Mouse (Mus musculus): ENCODE measurements around the gene 1700016D06Rik. TPM values are rescaled to one million over a fixed set of nuclear protein-coding genes. Genes with fewer than 3 reads are reported as not detected.

The 1700016D06Rik gene
- polyA plus RNA-seq, 1 experiment from 2014 or later, result 0.32 TPM

- H3K4me3 ChIP-seq (replicated peaks; ENCODE audit: low read length), result peak overlapping the region; percentile 65
- H3K9me3 ChIP-seq (ENCODE audit: control insufficient read depth, low read length), result no peaks in the 10 kb centered on the region
- peak overlapping the region; percentile 70 for H3K4me2 ChIP-seq (ENCODE audit: low read length)
- H3K27ac ChIP-seq (ENCODE audit: low read length), result peak overlapping the region; percentile 100
- no peaks in the 10 kb centered on the region for H3K36me3 ChIP-seq (ENCODE audit: control insufficient read depth, insufficient read depth)
- 0 out of 2 replicates have a peak, but pooled peaks cover 5% of the 10 kb centered on the region for H3K27me3 ChIP-seq (replicated peaks; ENCODE audit: control insufficient read depth, insufficient read depth, low read length)
- under 1% methylated on average over 58 of the region's 61 CpGs for WGBS
- peak; percentile 19; the same call in 1 of the 2 replicates for ATAC-seq
- H3K9ac ChIP-seq (replicated peaks; ENCODE audit: low read depth, low read length), result peak overlapping the region; percentile 93
- H3K4me1 ChIP-seq (replicated peaks; ENCODE audit: control insufficient read depth, insufficient read depth, low read length), result peaks cover 34% of the 10 kb centered on the region
Observed at GRCm38 (mm10) chr8:11728482-11729295, 27.8 kb upstream of the 1700016D06Rik start.

- Histone ChIP-seq H3K4me2 (ENCODE audit: low read length) (peak within 1 kb of the TSS; percentile 70), H3K27me3 (replicated peaks; ENCODE audit: control insufficient read depth, insufficient read depth, low read length) (0 out of 2 replicates have a peak, but pooled peaks cover 5% of the 10 kb centered on the region), H3K4me3 (replicated peaks; ENCODE audit: low read length) (peak within 1 kb of the TSS; percentile 65), H3K27ac (ENCODE audit: low read length) (peak within 1 kb of the TSS; percentile 100), H3K9ac (replicated peaks; ENCODE audit: low read depth, low read length) (peak within 1 kb of the TSS; percentile 93), H3K4me1 (replicated peaks; ENCODE audit: control insufficient read depth, insufficient read depth, low read length) (peaks cover 31% of the 10 kb centered on the region), H3K36me3 (ENCODE audit: control insufficient read depth, insufficient read depth) (no peaks in the 10 kb centered on the region), H3K9me3 (ENCODE audit: control insufficient read depth, low read length) (no peaks in the 10 kb centered on the region)
- peak; percentile 91 for ATAC-seq
- WGBS, result under 1% methylated on average over 102 of the region's 127 CpGs
Observed at GRCm38 (mm10) chr8:11727651-11728481, 27.0 kb upstream of the 1700016D06Rik start, which contains the start of gene Arhgef7. TSS of gene Arhgef7 (plus strand) at chr8:11727721.

- ATAC-seq, result peak; percentile 41
- WGBS, result 0% methylated on average over 22 of the region's 22 CpGs
- H3K27ac ChIP-seq (ENCODE audit: low read length), result peak overlapping the region; percentile 100
- peaks cover 31% of the 10 kb centered on the region for H3K4me1 ChIP-seq (replicated peaks; ENCODE audit: control insufficient read depth, insufficient read depth, low read length)
- peak overlapping the region; percentile 93 for H3K9ac ChIP-seq (replicated peaks; ENCODE audit: low read depth, low read length)
- H3K36me3 ChIP-seq (ENCODE audit: control insufficient read depth, insufficient read depth), result no peaks in the 10 kb centered on the region
- H3K27me3 ChIP-seq (replicated peaks; ENCODE audit: control insufficient read depth, insufficient read depth, low read length), result 0 out of 2 replicates have a peak, but pooled peaks cover 5% of the 10 kb centered on the region
- peak overlapping the region; percentile 70 for H3K4me2 ChIP-seq (ENCODE audit: low read length)
- peak overlapping the region; percentile 65 for H3K4me3 ChIP-seq (replicated peaks; ENCODE audit: low read length)
- H3K9me3 ChIP-seq (ENCODE audit: control insufficient read depth, low read length), result no peaks in the 10 kb centered on the region
Observed at GRCm38 (mm10) chr8:11727273-11727650, 26.4 kb upstream of the 1700016D06Rik start.

GRCm38 (mm10) chr8:11717194-11717593, 16.3 kb upstream of the 1700016D06Rik start:
- Histone ChIP-seq H3K27ac (ENCODE audit: low read length) (no peak overlapping the region), H3K36me3 (ENCODE audit: control insufficient read depth, insufficient read depth) (no peaks in the 10 kb centered on the region), H3K4me3 (replicated peaks; ENCODE audit: low read length) (no peak overlapping the region), H3K4me2 (ENCODE audit: low read length) (no peak overlapping the region), H3K4me1 (replicated peaks; ENCODE audit: control insufficient read depth, insufficient read depth, low read length) (no peaks in the 10 kb centered on the region), H3K9me3 (ENCODE audit: control insufficient read depth, low read length) (no peaks in the 10 kb centered on the region), H3K27me3 (replicated peaks; ENCODE audit: control insufficient read depth, insufficient read depth, low read length) (no peaks in the 10 kb centered on the region; the same call in 1 of the 2 replicates), H3K9ac (replicated peaks; ENCODE audit: low read depth, low read length) (no peak overlapping the region)
- no peak for ATAC-seq
- 81% methylated on average over 4 of the region's 4 CpGs for WGBS

GRCm38 (mm10) chr8:11712244-11712643, 11.4 kb upstream of the 1700016D06Rik start:
- no peak for ATAC-seq
- no peak overlapping the region for H3K4me3 ChIP-seq (replicated peaks; ENCODE audit: low read length)
- 87% methylated on average over 6 of the region's 6 CpGs for WGBS

GRCm38 (mm10) chr8:11710415-11710814, 9.6 kb upstream of the 1700016D06Rik start:
- Histone ChIP-seq H3K4me2 (ENCODE audit: low read length) (no peak overlapping the region), H3K4me3 (replicated peaks; ENCODE audit: low read length) (no peak overlapping the region), H3K4me1 (replicated peaks; ENCODE audit: control insufficient read depth, insufficient read depth, low read length) (no peaks in the 10 kb centered on the region), H3K9ac (replicated peaks; ENCODE audit: low read depth, low read length) (no peak overlapping the region), H3K27me3 (replicated peaks; ENCODE audit: control insufficient read depth, insufficient read depth, low read length) (no peaks in the 10 kb centered on the region), H3K9me3 (ENCODE audit: control insufficient read depth, low read length) (no peaks in the 10 kb centered on the region), H3K27ac (ENCODE audit: low read length) (no peak overlapping the region), H3K36me3 (ENCODE audit: control insufficient read depth, insufficient read depth) (no peaks in the 10 kb centered on the region)
- no peak for ATAC-seq
- 42% methylated on average over 5 of the region's 5 CpGs for WGBS

More at GRCm38 (mm10) chr8:11712244-11712643, 11.4 kb upstream of the 1700016D06Rik start:
- H3K27me3 ChIP-seq (replicated peaks; ENCODE audit: control insufficient read depth, insufficient read depth, low read length), result no peaks in the 10 kb centered on the region
- no peak overlapping the region for H3K9ac ChIP-seq (replicated peaks; ENCODE audit: low read depth, low read length)
- no peaks in the 10 kb centered on the region for H3K36me3 ChIP-seq (ENCODE audit: control insufficient read depth, insufficient read depth)
- H3K27ac ChIP-seq (ENCODE audit: low read length), result no peak overlapping the region
- no peak overlapping the region for H3K4me2 ChIP-seq (ENCODE audit: low read length)
- H3K9me3 ChIP-seq (ENCODE audit: control insufficient read depth, low read length), result no peaks in the 10 kb centered on the region
- H3K4me1 ChIP-seq (replicated peaks; ENCODE audit: control insufficient read depth, insufficient read depth, low read length), result no peaks in the 10 kb centered on the region

GRCm38 (mm10) chr8:11709542-11709941, 8.7 kb upstream of the 1700016D06Rik start:
- no peak for ATAC-seq
- H3K4me2 ChIP-seq (ENCODE audit: low read length), result no peak overlapping the region
- H3K27ac ChIP-seq (ENCODE audit: low read length), result no peak overlapping the region
- H3K4me1 ChIP-seq (replicated peaks; ENCODE audit: control insufficient read depth, insufficient read depth, low read length), result no peaks in the 10 kb centered on the region
- WGBS, result 91% methylated on average over 3 of the region's 3 CpGs
- no peaks in the 10 kb centered on the region for H3K9me3 ChIP-seq (ENCODE audit: control insufficient read depth, low read length)
- H3K9ac ChIP-seq (replicated peaks; ENCODE audit: low read depth, low read length), result no peak overlapping the region
- no peaks in the 10 kb centered on the region for H3K27me3 ChIP-seq (replicated peaks; ENCODE audit: control insufficient read depth, insufficient read depth, low read length)
- H3K36me3 ChIP-seq (ENCODE audit: control insufficient read depth, insufficient read depth), result no peaks in the 10 kb centered on the region
- no peak overlapping the region for H3K4me3 ChIP-seq (replicated peaks; ENCODE audit: low read length)

- ATAC-seq, result no peak
- H3K4me2 ChIP-seq (ENCODE audit: low read length), result no peak overlapping the region
- no peak overlapping the region for H3K27ac ChIP-seq (ENCODE audit: low read length)
- no peaks in the 10 kb centered on the region for H3K27me3 ChIP-seq (replicated peaks; ENCODE audit: control insufficient read depth, insufficient read depth, low read length)
- H3K4me3 ChIP-seq (replicated peaks; ENCODE audit: low read length), result no peak overlapping the region
- 61% methylated on average over 2 of the region's 2 CpGs for WGBS
- H3K9me3 ChIP-seq (ENCODE audit: control insufficient read depth, low read length), result no peaks in the 10 kb centered on the region
- H3K4me1 ChIP-seq (replicated peaks; ENCODE audit: control insufficient read depth, insufficient read depth, low read length), result no peaks in the 10 kb centered on the region
- H3K9ac ChIP-seq (replicated peaks; ENCODE audit: low read depth, low read length), result no peak overlapping the region
- no peaks in the 10 kb centered on the region for H3K36me3 ChIP-seq (ENCODE audit: control insufficient read depth, insufficient read depth)
Observed at GRCm38 (mm10) chr8:11708815-11709214, 8.0 kb upstream of the 1700016D06Rik start.

- WGBS, result 19% methylated on average over 3 of the region's 3 CpGs
- no peaks in the 10 kb centered on the region for H3K36me3 ChIP-seq (ENCODE audit: control insufficient read depth, insufficient read depth)
- ATAC-seq, result no peak
- H3K4me1 ChIP-seq (replicated peaks; ENCODE audit: control insufficient read depth, insufficient read depth, low read length), result no peaks in the 10 kb centered on the region
- no peak overlapping the region for H3K4me2 ChIP-seq (ENCODE audit: low read length)
- H3K4me3 ChIP-seq (replicated peaks; ENCODE audit: low read length), result no peak overlapping the region
- no peaks in the 10 kb centered on the region for H3K27me3 ChIP-seq (replicated peaks; ENCODE audit: control insufficient read depth, insufficient read depth, low read length)
- no peak overlapping the region for H3K27ac ChIP-seq (ENCODE audit: low read length)
- H3K9ac ChIP-seq (replicated peaks; ENCODE audit: low read depth, low read length), result 0 out of 2 replicates have a peak overlapping the region, but pooled peaks have one; percentile 13
- H3K9me3 ChIP-seq (ENCODE audit: control insufficient read depth, low read length), result no peaks in the 10 kb centered on the region
Observed at GRCm38 (mm10) chr8:11707701-11708100, 6.8 kb upstream of the 1700016D06Rik start.
